Mouse (Mus musculus): ENCODE measurements around the gene Mtf2. TPM values are rescaled to one million over a fixed set of nuclear protein-coding genes. Genes with fewer than 3 reads are reported as not detected.
"Not testable (repeated sequence)": the region's sequence is repeated elsewhere in the genome, so short reads cannot be mapped to it uniquely, and the experiment has no call there.

The Mtf2 gene
- polyA plus RNA-seq, 1 experiment from 2014 or later = 136 TPM

- no peaks in the 10 kb centered on the region for H3K36me3 ChIP-seq
- 7% methylated on average over 3 of the region's 3 CpGs for WGBS
These were observed 15.7 kb upstream of the Mtf2 start for GRCm38 (mm10) chr5:108049711-108050268.

GRCm38 (mm10) chr5:108051026-108051425 lies 14.4 kb upstream of the Mtf2 start:
- Histone ChIP-seq H3K4me1 (peaks cover 12% of the 10 kb centered on the region), H3K27me3 (ENCODE audit: low read depth, poor library complexity, severe bottlenecking) (peaks cover 22% of the 10 kb centered on the region), H3K9me3 (replicated peaks) (no peaks in the 10 kb centered on the region), H3K4me3 (no peak overlapping the region), H3K36me3 (no peaks in the 10 kb centered on the region), H3K27ac (replicated peaks) (no peak overlapping the region)
- no peak for DNase-seq (ENCODE audit: low spot score)
- WGBS = 87% methylated on average over 2 of the region's 2 CpGs

More at GRCm38 (mm10) chr5:108049711-108050268, 15.7 kb upstream of the Mtf2 start:
- Histone ChIP-seq H3K27ac (replicated peaks) (no peak overlapping the region), H3K4me3 (no peak overlapping the region), H3K9me3 (replicated peaks) (no peaks in the 10 kb centered on the region), H3K4me1 (peaks cover 12% of the 10 kb centered on the region), H3K27me3 (ENCODE audit: low read depth, poor library complexity, severe bottlenecking) (peaks cover 22% of the 10 kb centered on the region)
- no peak for DNase-seq (ENCODE audit: low spot score)

GRCm38 (mm10) chr5:108051727-108052126 lies 13.7 kb upstream of the Mtf2 start:
- not testable (repeated sequence) for DNase-seq (ENCODE audit: low spot score); H3K9me3 ChIP-seq (replicated peaks); H3K27ac ChIP-seq (replicated peaks); H3K4me3 ChIP-seq; H3K36me3 ChIP-seq
- WGBS = 94% methylated on average over 9 of the region's 9 CpGs
- H3K27me3 ChIP-seq (ENCODE audit: low read depth, poor library complexity, severe bottlenecking) = peaks cover 22% of the 10 kb centered on the region
- peaks cover 12% of the 10 kb centered on the region for H3K4me1 ChIP-seq

GRCm38 (mm10) chr5:108052200-108052599 lies 13.3 kb upstream of the Mtf2 start:
- no peak for DNase-seq (ENCODE audit: low spot score)
- H3K9me3 ChIP-seq (replicated peaks) = no peaks in the 10 kb centered on the region
- WGBS = 88% methylated on average over 1 of the region's 1 CpGs
- no peak overlapping the region for H3K4me3 ChIP-seq
- H3K36me3 ChIP-seq = no peaks in the 10 kb centered on the region
- peaks cover 12% of the 10 kb centered on the region for H3K4me1 ChIP-seq
- H3K27me3 ChIP-seq (ENCODE audit: low read depth, poor library complexity, severe bottlenecking) = peaks cover 22% of the 10 kb centered on the region
- no peak overlapping the region for H3K27ac ChIP-seq (replicated peaks)

- 90% methylated on average over 6 of the region's 6 CpGs for WGBS
- Histone ChIP-seq H3K4me1 (peaks cover 12% of the 10 kb centered on the region), H3K9me3 (replicated peaks) (no peaks in the 10 kb centered on the region), H3K36me3 (no peaks in the 10 kb centered on the region), H3K27me3 (ENCODE audit: low read depth, poor library complexity, severe bottlenecking) (peaks cover 22% of the 10 kb centered on the region), H3K4me3 (no peak overlapping the region), H3K27ac (replicated peaks) (no peak overlapping the region)
- no peak for DNase-seq (ENCODE audit: low spot score)
These were observed 11.9 kb upstream of the Mtf2 start for GRCm38 (mm10) chr5:108053566-108053965.

- no peaks in the 10 kb centered on the region for H3K4me1 ChIP-seq
- no peaks in the 10 kb centered on the region for H3K36me3 ChIP-seq
- no peaks in the 10 kb centered on the region for H3K27me3 ChIP-seq (ENCODE audit: low read depth, poor library complexity, severe bottlenecking)
- 92% methylated on average over 9 of the region's 9 CpGs for WGBS
- no peak overlapping the region for H3K4me3 ChIP-seq
- no peak overlapping the region for H3K27ac ChIP-seq (replicated peaks)
- no peak for DNase-seq (ENCODE audit: low spot score)
- H3K9me3 ChIP-seq (replicated peaks) = no peaks in the 10 kb centered on the region
These were observed 5.1 kb upstream of the Mtf2 start for GRCm38 (mm10) chr5:108060413-108060812.

GRCm38 (mm10) chr5:108072301-108072700 lies 6.8 kb downstream of the Mtf2 start:
- 86% methylated on average over 1 of the region's 1 CpGs for WGBS
- H3K9me3 ChIP-seq (replicated peaks) = no peaks in the 10 kb centered on the region; the same call in 1 of the 2 replicates
- H3K4me3 ChIP-seq = no peak overlapping the region
- H3K36me3 ChIP-seq = peaks cover 100% of the 10 kb centered on the region
- no peak overlapping the region for H3K27ac ChIP-seq (replicated peaks)
- peaks cover 12% of the 10 kb centered on the region for H3K4me1 ChIP-seq
- H3K27me3 ChIP-seq (ENCODE audit: low read depth, poor library complexity, severe bottlenecking) = no peaks in the 10 kb centered on the region
- no peak for DNase-seq (ENCODE audit: low spot score)

GRCm38 (mm10) chr5:108076241-108076640 lies 10.8 kb downstream of the Mtf2 start:
- no peak overlapping the region for H3K4me3 ChIP-seq
- no peaks in the 10 kb centered on the region; the same call in 1 of the 2 replicates for H3K9me3 ChIP-seq (replicated peaks)
- H3K27me3 ChIP-seq (ENCODE audit: low read depth, poor library complexity, severe bottlenecking) = no peaks in the 10 kb centered on the region
- no peak for DNase-seq (ENCODE audit: low spot score)
- H3K4me1 ChIP-seq = peaks cover 7% of the 10 kb centered on the region
- H3K36me3 ChIP-seq = peaks cover 96% of the 10 kb centered on the region
- no peak overlapping the region for H3K27ac ChIP-seq (replicated peaks)

GRCm38 (mm10) chr5:108076833-108077540 lies 11.5 kb downstream of the Mtf2 start:
- Histone ChIP-seq H3K27me3 (ENCODE audit: low read depth, poor library complexity, severe bottlenecking) (no peaks in the 10 kb centered on the region), H3K4me3 (no peak overlapping the region), H3K27ac (replicated peaks) (no peak overlapping the region), H3K36me3 (peaks cover 94% of the 10 kb centered on the region), H3K9me3 (replicated peaks) (no peaks in the 10 kb centered on the region; the same call in 1 of the 2 replicates), H3K4me1 (peaks cover 7% of the 10 kb centered on the region)
- WGBS = 50% methylated on average over 6 of the region's 6 CpGs
- no peak for DNase-seq (ENCODE audit: low spot score)

- no peaks in the 10 kb centered on the region; the same call in 1 of the 2 replicates for H3K9me3 ChIP-seq (replicated peaks)
- peaks cover 7% of the 10 kb centered on the region for H3K4me1 ChIP-seq
- H3K4me3 ChIP-seq = no peak overlapping the region
- DNase-seq (ENCODE audit: low spot score) = no peak
- no peak overlapping the region for H3K27ac ChIP-seq (replicated peaks)
- no peaks in the 10 kb centered on the region for H3K27me3 ChIP-seq (ENCODE audit: low read depth, poor library complexity, severe bottlenecking)
- peaks cover 92% of the 10 kb centered on the region for H3K36me3 ChIP-seq
These were observed 14.1 kb downstream of the Mtf2 start for GRCm38 (mm10) chr5:108079603-108080002.

- H3K9me3 ChIP-seq (replicated peaks) = no peaks in the 10 kb centered on the region
- H3K4me3 ChIP-seq = no peak overlapping the region
- H3K27ac ChIP-seq (replicated peaks) = no peak overlapping the region
- no peak for DNase-seq (ENCODE audit: low spot score)
- no peaks in the 10 kb centered on the region for H3K27me3 ChIP-seq (ENCODE audit: low read depth, poor library complexity, severe bottlenecking)
- 44% methylated on average over 2 of the region's 2 CpGs for WGBS
- H3K4me1 ChIP-seq = no peaks in the 10 kb centered on the region
- H3K36me3 ChIP-seq = peaks cover 92% of the 10 kb centered on the region
These were observed 16.9 kb downstream of the Mtf2 start for GRCm38 (mm10) chr5:108082380-108082779.

GRCm38 (mm10) chr5:108085440-108085839 lies 20.0 kb downstream of the Mtf2 start:
- 97% methylated on average over 2 of the region's 2 CpGs for WGBS
- Histone ChIP-seq H3K27ac (replicated peaks) (no peak overlapping the region), H3K27me3 (ENCODE audit: low read depth, poor library complexity, severe bottlenecking) (no peaks in the 10 kb centered on the region), H3K9me3 (replicated peaks) (no peaks in the 10 kb centered on the region), H3K36me3 (peaks cover 95% of the 10 kb centered on the region), H3K4me1 (no peaks in the 10 kb centered on the region), H3K4me3 (no peak overlapping the region)
- no peak for DNase-seq (ENCODE audit: low spot score)

- H3K27me3 ChIP-seq (ENCODE audit: low read depth, poor library complexity, severe bottlenecking); H3K4me3 ChIP-seq; H3K27ac ChIP-seq (replicated peaks); H3K9me3 ChIP-seq (replicated peaks); H3K4me1 ChIP-seq; DNase-seq (ENCODE audit: low spot score): not testable (repeated sequence)
- peaks cover 96% of the 10 kb centered on the region for H3K36me3 ChIP-seq
- 96% methylated on average over 8 of the region's 8 CpGs for WGBS
These were observed 27.3 kb downstream of the Mtf2 start for GRCm38 (mm10) chr5:108092731-108093130.

Data from midbrain, embryonic 10.5 days (tissue).